Mouse (Mus musculus): ENCODE measurements at regions not wholly inside any gene's neighbourhood (a gene's known extent, or its start where the extent isn't known, plus 50 kb on each side); places are given as distances from the start of the nearest gene placed in this dataset.
A peak's percentile ranks its signal among the peaks of the same experiment; 100 is the strongest.

GRCm38 (mm10) chr10:126815730-126816129, 85.4 kb downstream of the Atp23 start:
- Histone ChIP-seq H3K4me3 (ENCODE audit: low read depth, low read length) (no peak overlapping the region), H3K4me2 (ENCODE audit: low read length) (no peak overlapping the region), H3K4me1 (ENCODE audit: control insufficient read depth, insufficient read depth, low read length) (no peaks in the 10 kb centered on the region), H3K27me3 (ENCODE audit: control insufficient read depth, insufficient read depth, low read depth, low read length) (no peaks in the 10 kb centered on the region), H3K9me3 (replicated peaks; ENCODE audit: control insufficient read depth, low read length, poor library complexity, severe bottlenecking) (no peaks in the 10 kb centered on the region), H3K9ac (ENCODE audit: low read depth, low read length) (no peak overlapping the region), H3K36me3 (ENCODE audit: control insufficient read depth, insufficient read depth, low read length) (no peaks in the 10 kb centered on the region), H3K27ac (ENCODE audit: low read length) (no peak overlapping the region)
- no peak for ATAC-seq
- 87% methylated on average over 5 of the region's 5 CpGs for WGBS

- Histone ChIP-seq H3K4me2 (ENCODE audit: low read length) (no peak overlapping the region), H3K4me1 (ENCODE audit: control insufficient read depth, insufficient read depth, low read length) (no peaks in the 10 kb centered on the region), H3K4me3 (ENCODE audit: low read depth, low read length) (no peak overlapping the region), H3K9me3 (replicated peaks; ENCODE audit: control insufficient read depth, low read length, poor library complexity, severe bottlenecking) (no peaks in the 10 kb centered on the region), H3K36me3 (ENCODE audit: control insufficient read depth, insufficient read depth, low read length) (no peaks in the 10 kb centered on the region), H3K27me3 (ENCODE audit: control insufficient read depth, insufficient read depth, low read depth, low read length) (no peaks in the 10 kb centered on the region), H3K27ac (ENCODE audit: low read length) (no peak overlapping the region), H3K9ac (ENCODE audit: low read depth, low read length) (no peak overlapping the region)
- 88% methylated on average over 18 of the region's 18 CpGs for WGBS
- ATAC-seq: no peak
These were observed 86.2 kb downstream of the Atp23 start for GRCm38 (mm10) chr10:126814968-126815367.

- no peaks in the 10 kb centered on the region for H3K27me3 ChIP-seq (ENCODE audit: control insufficient read depth, insufficient read depth, low read depth, low read length)
- H3K4me3 ChIP-seq (ENCODE audit: low read depth, low read length): no peak overlapping the region
- no peak for ATAC-seq
- 91% methylated on average over 6 of the region's 6 CpGs for WGBS
- H3K4me1 ChIP-seq (ENCODE audit: control insufficient read depth, insufficient read depth, low read length): no peaks in the 10 kb centered on the region
- no peak overlapping the region for H3K27ac ChIP-seq (ENCODE audit: low read length)
- H3K4me2 ChIP-seq (ENCODE audit: low read length): no peak overlapping the region
- H3K36me3 ChIP-seq (ENCODE audit: control insufficient read depth, insufficient read depth, low read length): no peaks in the 10 kb centered on the region
- H3K9ac ChIP-seq (ENCODE audit: low read depth, low read length): no peak overlapping the region
- no peaks in the 10 kb centered on the region for H3K9me3 ChIP-seq (replicated peaks; ENCODE audit: control insufficient read depth, low read length, poor library complexity, severe bottlenecking)
These were observed 88.0 kb downstream of the Atp23 start for GRCm38 (mm10) chr10:126813051-126813593.

GRCm38 (mm10) chr10:126812243-126812755, 88.9 kb downstream of the Atp23 start:
- no peak overlapping the region for H3K27ac ChIP-seq (ENCODE audit: low read length)
- H3K36me3 ChIP-seq (ENCODE audit: control insufficient read depth, insufficient read depth, low read length): no peaks in the 10 kb centered on the region
- no peaks in the 10 kb centered on the region for H3K4me1 ChIP-seq (ENCODE audit: control insufficient read depth, insufficient read depth, low read length)
- no peak overlapping the region for H3K4me3 ChIP-seq (ENCODE audit: low read depth, low read length)
- 0 out of 2 replicates have a peak, but pooled peaks have one; percentile 17 for ATAC-seq
- WGBS: 70% methylated on average over 7 of the region's 7 CpGs
- no peak overlapping the region for H3K9ac ChIP-seq (ENCODE audit: low read depth, low read length)
- no peaks in the 10 kb centered on the region for H3K27me3 ChIP-seq (ENCODE audit: control insufficient read depth, insufficient read depth, low read depth, low read length)
- no peak overlapping the region for H3K4me2 ChIP-seq (ENCODE audit: low read length)
- no peaks in the 10 kb centered on the region for H3K9me3 ChIP-seq (replicated peaks; ENCODE audit: control insufficient read depth, low read length, poor library complexity, severe bottlenecking)

GRCm38 (mm10) chr10:126810346-126811095, 90.6 kb downstream of the Atp23 start:
- 75% methylated on average over 11 of the region's 11 CpGs for WGBS
- no peak overlapping the region for H3K4me3 ChIP-seq (ENCODE audit: low read depth, low read length)
- H3K9ac ChIP-seq (ENCODE audit: low read depth, low read length): no peak overlapping the region
- no peak for ATAC-seq
- no peaks in the 10 kb centered on the region for H3K27me3 ChIP-seq (ENCODE audit: control insufficient read depth, insufficient read depth, low read depth, low read length)
- H3K36me3 ChIP-seq (ENCODE audit: control insufficient read depth, insufficient read depth, low read length): no peaks in the 10 kb centered on the region
- H3K4me2 ChIP-seq (ENCODE audit: low read length): no peak overlapping the region
- no peaks in the 10 kb centered on the region for H3K4me1 ChIP-seq (ENCODE audit: control insufficient read depth, insufficient read depth, low read length)
- no peaks in the 10 kb centered on the region for H3K9me3 ChIP-seq (replicated peaks; ENCODE audit: control insufficient read depth, low read length, poor library complexity, severe bottlenecking)
- peak overlapping the region; percentile 55; the same call in 1 of the 2 replicates for H3K27ac ChIP-seq (ENCODE audit: low read length)

- 48% methylated on average over 17 of the region's 17 CpGs for WGBS
- H3K4me3 ChIP-seq (ENCODE audit: low read depth, low read length): peak overlapping the region; percentile 26
- no peaks in the 10 kb centered on the region for H3K4me1 ChIP-seq (ENCODE audit: control insufficient read depth, insufficient read depth, low read length)
- peak overlapping the region; percentile 55 for H3K27ac ChIP-seq (ENCODE audit: low read length)
- no peaks in the 10 kb centered on the region for H3K27me3 ChIP-seq (ENCODE audit: control insufficient read depth, insufficient read depth, low read depth, low read length)
- H3K9ac ChIP-seq (ENCODE audit: low read depth, low read length): no peak overlapping the region
- no peak for ATAC-seq
- no peaks in the 10 kb centered on the region for H3K36me3 ChIP-seq (ENCODE audit: control insufficient read depth, insufficient read depth, low read length)
- no peaks in the 10 kb centered on the region for H3K9me3 ChIP-seq (replicated peaks; ENCODE audit: control insufficient read depth, low read length, poor library complexity, severe bottlenecking)
- peak overlapping the region; percentile 37 for H3K4me2 ChIP-seq (ENCODE audit: low read length)
These were observed 91.6 kb downstream of the Atp23 start for GRCm38 (mm10) chr10:126809587-126809986.

GRCm38 (mm10) chr10:126806881-126807280, 94.3 kb downstream of the Atp23 start:
- H3K27me3 ChIP-seq (ENCODE audit: control insufficient read depth, insufficient read depth, low read depth, low read length): no peaks in the 10 kb centered on the region
- H3K4me2 ChIP-seq (ENCODE audit: low read length): no peak overlapping the region
- H3K9me3 ChIP-seq (replicated peaks; ENCODE audit: control insufficient read depth, low read length, poor library complexity, severe bottlenecking): no peaks in the 10 kb centered on the region
- no peak for ATAC-seq
- no peaks in the 10 kb centered on the region for H3K36me3 ChIP-seq (ENCODE audit: control insufficient read depth, insufficient read depth, low read length)
- no peak overlapping the region for H3K4me3 ChIP-seq (ENCODE audit: low read depth, low read length)
- H3K4me1 ChIP-seq (ENCODE audit: control insufficient read depth, insufficient read depth, low read length): no peaks in the 10 kb centered on the region
- H3K27ac ChIP-seq (ENCODE audit: low read length): no peak overlapping the region
- H3K9ac ChIP-seq (ENCODE audit: low read depth, low read length): no peak overlapping the region
- WGBS: 100% methylated on average over 4 of the region's 4 CpGs

GRCm38 (mm10) chr10:126802732-126803131, 98.4 kb downstream of the Atp23 start:
- WGBS: 73% methylated on average over 4 of the region's 4 CpGs
- Histone ChIP-seq H3K4me1 (ENCODE audit: control insufficient read depth, insufficient read depth, low read length) (no peaks in the 10 kb centered on the region), H3K9ac (ENCODE audit: low read depth, low read length) (no peak overlapping the region), H3K4me3 (ENCODE audit: low read depth, low read length) (no peak overlapping the region), H3K9me3 (replicated peaks; ENCODE audit: control insufficient read depth, low read length, poor library complexity, severe bottlenecking) (no peaks in the 10 kb centered on the region), H3K27ac (ENCODE audit: low read length) (no peak overlapping the region), H3K36me3 (ENCODE audit: control insufficient read depth, insufficient read depth, low read length) (no peaks in the 10 kb centered on the region), H3K4me2 (ENCODE audit: low read length) (no peak overlapping the region), H3K27me3 (ENCODE audit: control insufficient read depth, insufficient read depth, low read depth, low read length) (no peaks in the 10 kb centered on the region)
- no peak for ATAC-seq

- no peaks in the 10 kb centered on the region for H3K4me1 ChIP-seq (ENCODE audit: control insufficient read depth, insufficient read depth, low read length)
- H3K9ac ChIP-seq (ENCODE audit: low read depth, low read length): no peak overlapping the region
- no peak overlapping the region for H3K4me2 ChIP-seq (ENCODE audit: low read length)
- H3K27ac ChIP-seq (ENCODE audit: low read length): no peak overlapping the region
- WGBS: 58% methylated on average over 4 of the region's 4 CpGs
- no peaks in the 10 kb centered on the region for H3K9me3 ChIP-seq (replicated peaks; ENCODE audit: control insufficient read depth, low read length, poor library complexity, severe bottlenecking)
- H3K27me3 ChIP-seq (ENCODE audit: control insufficient read depth, insufficient read depth, low read depth, low read length): no peaks in the 10 kb centered on the region
- no peak overlapping the region for H3K4me3 ChIP-seq (ENCODE audit: low read depth, low read length)
- no peaks in the 10 kb centered on the region for H3K36me3 ChIP-seq (ENCODE audit: control insufficient read depth, insufficient read depth, low read length)
- no peak for ATAC-seq
These were observed 101.8 kb downstream of the Atp23 start for GRCm38 (mm10) chr10:126799393-126799792.
